Mouse (Mus musculus): Measurements from ENCODE around the gene Hoxd12.

Gene Hoxd12

DNA sequence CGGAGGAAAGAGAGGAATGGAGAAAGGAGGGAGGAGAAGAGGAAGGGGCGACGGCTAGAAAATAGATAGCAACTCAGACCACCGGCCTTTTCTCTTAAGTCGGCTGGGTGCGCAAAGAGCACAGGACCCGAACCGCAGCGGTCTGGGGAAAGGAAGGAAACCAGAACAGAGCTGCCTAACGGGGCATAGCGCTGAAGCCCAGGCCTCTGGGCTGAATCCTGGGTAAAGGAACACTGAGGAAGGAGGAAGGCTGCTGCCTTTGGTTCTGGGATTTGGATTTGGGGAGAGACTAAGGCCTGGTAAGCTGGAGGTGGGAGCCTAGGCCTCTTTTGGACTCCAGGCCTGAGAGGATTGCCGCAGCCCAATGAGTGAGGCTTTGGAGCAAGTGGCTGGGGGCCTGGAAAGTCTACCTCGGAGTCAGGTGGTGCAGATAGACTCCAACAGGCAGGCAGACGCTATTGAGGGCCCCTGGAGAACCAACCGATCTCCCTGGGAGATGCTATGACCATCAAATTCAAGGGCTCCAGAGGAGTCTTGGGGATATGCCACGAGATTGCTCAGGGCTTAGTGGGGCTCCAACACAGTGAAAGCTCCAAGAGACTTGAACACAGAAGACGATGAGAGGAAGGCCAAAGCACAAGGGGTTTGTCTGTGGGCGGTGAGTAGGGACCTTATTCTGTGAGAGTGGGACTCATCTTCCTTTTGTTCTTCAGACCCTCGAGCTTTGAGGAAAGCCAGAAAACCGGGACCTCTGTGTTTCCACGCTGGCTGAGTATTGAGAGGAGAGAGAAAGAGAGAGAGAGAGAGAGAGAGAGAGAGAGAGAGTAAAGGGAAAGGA, 6.0 kb downstream of the Hoxd12 start:
- DNase-seq (ENCODE audit: low read depth, low spot score): no peak

- no peak for DNase-seq (ENCODE audit: low read depth, low spot score)
Observed at GRCm38 (mm10) chr2:74681594-74682531, 7.0 kb downstream of the Hoxd12 start.

DNA sequence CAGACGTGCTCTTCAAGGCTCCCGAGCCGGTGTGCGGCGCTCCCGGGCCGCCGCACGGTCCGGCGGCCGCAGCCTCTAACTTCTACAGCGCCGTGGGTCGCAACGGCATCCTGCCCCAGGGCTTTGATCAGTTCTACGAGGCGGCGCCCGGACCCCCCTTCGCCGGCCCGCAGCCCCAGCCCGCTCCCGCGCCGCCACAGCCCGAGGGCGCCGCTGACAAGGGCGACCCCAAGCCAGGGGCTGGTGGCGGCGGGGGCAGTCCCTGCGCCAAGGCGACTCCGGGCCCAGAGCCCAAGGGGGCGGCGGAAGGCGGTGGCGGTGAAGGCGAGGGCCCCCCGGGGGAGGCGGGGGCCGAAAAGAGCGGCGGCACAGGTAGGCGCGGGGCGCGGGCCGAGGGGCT, 8.0 kb downstream of the Hoxd12 start:
- no peak for DNase-seq (ENCODE audit: low read depth, low spot score)

DNA sequence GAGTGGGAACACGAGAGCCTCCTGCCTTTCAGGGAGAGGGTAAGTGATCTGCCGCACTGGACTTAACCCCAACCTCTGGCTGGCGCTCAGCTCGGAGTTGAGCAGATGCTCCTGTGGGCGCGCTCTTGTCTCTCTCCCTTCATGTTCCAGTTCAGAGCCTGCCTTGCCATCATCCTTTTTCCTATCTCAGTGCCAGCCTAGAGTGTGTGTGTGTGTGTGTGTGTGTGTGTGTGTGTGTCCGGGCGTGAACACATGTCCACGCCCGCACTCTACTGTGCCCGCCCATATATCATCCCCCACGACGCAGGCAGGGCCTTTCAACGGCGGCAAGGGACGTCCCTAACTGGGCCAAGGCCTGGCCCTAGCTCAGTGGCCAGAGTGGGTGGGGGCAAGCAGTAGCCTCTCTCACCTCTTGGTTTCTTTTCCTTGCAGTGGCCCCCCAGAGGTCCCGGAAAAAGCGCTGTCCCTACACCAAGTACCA, 8.7 kb downstream of the Hoxd12 start:
- no peak for DNase-seq (ENCODE audit: low read depth, low spot score)

DNA sequence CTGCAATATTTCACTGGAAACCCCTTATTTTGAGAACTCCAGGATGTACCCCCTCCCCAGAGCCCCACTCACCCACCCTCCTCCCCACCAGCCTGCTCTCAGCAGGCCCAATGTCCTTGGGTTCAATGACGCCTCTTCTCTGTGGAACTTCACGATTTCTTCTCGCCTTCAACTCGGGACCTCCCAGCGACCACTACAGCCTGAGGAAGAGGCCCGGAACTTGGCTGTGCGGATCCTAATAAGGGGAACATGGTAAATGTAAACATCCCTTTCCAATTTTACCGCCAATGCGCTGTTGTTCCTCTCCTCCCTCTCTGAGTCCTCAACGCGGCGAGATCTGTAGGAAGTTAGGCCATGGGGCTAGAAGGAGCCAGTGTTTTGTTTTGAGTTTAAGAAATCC, 9.3 kb downstream of the Hoxd12 start:
- no peak for DNase-seq (ENCODE audit: low read depth, low spot score)

DNA sequence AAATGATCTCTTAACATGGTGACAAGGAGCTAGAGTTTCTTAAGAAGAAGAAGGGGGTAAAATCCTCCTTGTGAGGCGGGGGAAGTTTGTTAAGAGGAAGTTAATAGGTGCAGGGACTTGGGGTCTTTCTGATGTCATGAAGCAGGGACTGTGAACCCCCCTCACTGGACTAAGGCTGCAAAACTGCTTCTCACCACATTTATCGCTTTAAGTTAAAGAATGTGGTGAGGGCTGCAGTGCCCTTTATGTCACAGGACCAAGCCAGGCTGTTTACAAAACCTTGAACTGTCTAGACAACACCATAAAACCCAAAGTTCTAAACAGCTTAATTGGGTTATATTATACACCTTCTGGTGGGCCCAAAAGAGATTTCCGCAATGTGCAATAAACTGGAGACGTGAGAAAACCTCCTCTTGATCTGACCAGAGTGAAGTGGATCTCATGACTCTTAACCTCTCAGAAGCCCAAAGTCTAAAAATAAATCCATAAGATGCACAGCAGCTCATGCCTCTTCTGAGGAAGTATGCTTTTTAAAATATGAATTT, 10.3 kb downstream of the Hoxd12 start:
- no peak for DNase-seq (ENCODE audit: low read depth, low spot score)

DNA sequence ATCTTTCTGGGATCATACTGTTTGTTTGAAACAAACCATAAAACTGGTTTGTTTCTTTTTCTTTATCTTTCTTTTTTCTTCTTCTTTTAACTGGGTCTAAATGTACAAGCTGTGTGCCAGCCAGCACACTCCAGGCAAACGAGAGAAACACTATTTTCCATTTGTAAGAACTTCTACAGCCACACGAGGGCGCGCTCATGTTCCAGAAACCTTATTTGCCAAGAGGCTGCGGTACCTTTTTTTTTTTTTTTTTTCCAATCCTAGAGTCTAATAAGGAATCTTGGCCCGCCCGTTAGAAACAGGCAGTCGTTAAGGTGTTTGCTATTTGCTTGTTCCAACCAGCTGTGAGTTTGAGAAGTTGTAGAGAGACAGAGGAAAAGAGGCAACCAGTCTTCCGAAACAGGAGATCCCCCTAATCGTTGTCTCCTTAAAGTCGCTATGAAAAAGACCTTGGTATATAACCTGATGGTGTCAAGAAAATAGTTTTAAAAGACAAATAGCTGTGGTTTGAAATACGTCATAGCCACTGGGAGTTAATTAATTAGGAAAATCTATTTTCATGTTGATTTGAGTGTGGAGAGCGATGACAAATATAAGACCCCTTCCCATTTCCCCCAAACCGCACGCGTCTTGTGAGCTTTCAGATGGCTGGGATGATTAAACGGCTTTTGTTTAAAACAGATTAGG, 11.6 kb downstream of the Hoxd12 start:
- DNase-seq (ENCODE audit: low read depth, low spot score): peak; percentile 70

GRCm38 (mm10) chr2:74686988-74687697, 12.3 kb downstream of the Hoxd12 start:
- no peak for DNase-seq (ENCODE audit: low read depth, low spot score)

GRCm38 (mm10) chr2:74687698-74688555, 13.1 kb downstream of the Hoxd12 start:
- DNase-seq (ENCODE audit: low read depth, low spot score): no peak

GRCm38 (mm10) chr2:74688795-74689573, 14.2 kb downstream of the Hoxd12 start:
- DNase-seq (ENCODE audit: low read depth, low spot score): no peak

- no peak for DNase-seq (ENCODE audit: low read depth, low spot score)
Observed at GRCm38 (mm10) chr2:74689574-74690337, 14.9 kb downstream of the Hoxd12 start.

- DNase-seq (ENCODE audit: low read depth, low spot score): no peak
Observed at GRCm38 (mm10) chr2:74690338-74690716, 15.5 kb downstream of the Hoxd12 start.

DNA sequence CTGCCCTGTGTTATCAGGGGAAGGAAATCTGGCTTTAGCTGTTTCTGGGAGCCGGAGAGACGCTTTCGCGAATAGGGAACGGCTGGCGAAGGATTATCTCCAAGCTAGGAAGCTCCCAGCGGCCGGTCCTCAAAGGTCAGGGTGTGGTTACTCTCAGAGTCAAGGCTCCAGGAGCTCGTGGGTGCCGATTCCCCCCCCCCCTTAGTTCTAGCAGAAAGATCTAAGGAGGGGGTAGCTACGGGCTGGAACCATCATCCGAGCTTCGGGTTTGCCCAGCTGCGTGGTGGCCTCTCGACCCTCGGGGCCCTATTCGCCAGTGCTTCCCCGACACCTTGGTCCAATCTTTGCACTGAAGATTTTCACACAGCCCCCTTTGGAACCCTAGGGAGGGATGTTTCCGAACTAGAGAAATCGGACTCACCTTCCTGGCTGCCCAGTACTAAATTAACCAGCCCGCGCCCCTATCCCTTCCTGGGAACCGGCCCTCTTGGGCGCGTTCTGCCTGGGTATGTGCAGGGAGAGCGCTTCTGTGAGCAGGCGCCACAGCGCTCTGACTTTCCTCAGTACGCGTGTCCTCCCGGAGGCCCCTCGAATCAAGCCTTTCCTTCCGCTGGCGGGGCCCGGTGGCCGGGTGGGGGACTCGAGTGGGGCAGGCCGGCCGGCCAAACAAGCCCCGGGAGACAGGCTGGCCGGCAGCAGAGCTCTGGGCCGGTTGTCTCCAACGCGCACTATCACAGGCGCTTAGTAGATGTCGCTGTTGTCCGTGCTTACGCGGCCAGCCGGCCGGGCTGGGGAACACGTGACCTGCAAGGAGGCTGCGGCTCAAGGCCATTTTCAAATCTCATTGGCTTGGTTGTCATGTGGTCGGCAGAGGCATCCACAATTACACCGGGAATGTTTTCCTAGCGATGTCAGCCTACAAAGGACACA, 16.5 kb downstream of the Hoxd12 start, which contains the start of gene Hoxd10:
Gene Hoxd10, plus strand, starts transcription at position 903 of the 930 bp plus-strand sequence.
- no peak for DNase-seq (ENCODE audit: low read depth, low spot score)

DNA sequence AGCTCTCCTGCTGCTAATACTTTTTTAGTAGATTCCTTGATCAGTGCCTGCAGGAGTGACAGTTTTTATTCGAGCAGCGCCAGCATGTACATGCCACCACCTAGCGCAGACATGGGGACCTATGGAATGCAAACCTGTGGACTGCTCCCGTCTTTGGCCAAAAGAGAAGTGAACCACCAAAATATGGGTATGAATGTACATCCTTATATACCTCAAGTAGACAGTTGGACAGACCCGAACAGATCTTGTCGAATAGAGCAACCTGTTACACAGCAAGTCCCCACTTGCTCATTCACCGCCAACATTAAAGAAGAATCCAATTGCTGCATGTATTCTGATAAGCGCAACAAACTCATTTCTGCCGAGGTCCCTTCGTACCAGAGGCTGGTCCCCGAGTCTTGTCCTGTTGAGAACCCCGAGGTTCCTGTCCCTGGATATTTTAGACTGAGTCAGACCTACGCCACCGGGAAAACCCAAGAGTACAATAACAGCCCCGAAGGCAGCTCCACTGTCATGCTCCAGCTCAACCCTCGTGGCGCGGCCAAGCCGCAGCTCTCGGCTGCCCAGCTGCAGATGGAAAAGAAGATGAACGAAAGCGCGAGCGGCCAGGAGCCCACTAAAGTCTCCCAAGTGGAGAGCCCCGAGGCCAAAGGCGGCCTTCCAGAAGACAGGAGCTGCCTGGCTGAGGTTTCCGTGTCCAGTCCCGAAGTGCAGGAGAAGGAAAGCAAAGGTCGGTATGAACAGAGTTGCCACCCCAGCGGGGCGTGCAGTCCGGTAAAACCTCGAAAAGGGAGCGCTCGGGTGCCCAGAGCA, 17.4 kb downstream of the Hoxd12 start:
- no peak for DNase-seq (ENCODE audit: low read depth, low spot score)

- no peak for DNase-seq (ENCODE audit: low read depth, low spot score)
Observed at GRCm38 (mm10) chr2:74692808-74693431, 18.1 kb downstream of the Hoxd12 start.

DNA sequence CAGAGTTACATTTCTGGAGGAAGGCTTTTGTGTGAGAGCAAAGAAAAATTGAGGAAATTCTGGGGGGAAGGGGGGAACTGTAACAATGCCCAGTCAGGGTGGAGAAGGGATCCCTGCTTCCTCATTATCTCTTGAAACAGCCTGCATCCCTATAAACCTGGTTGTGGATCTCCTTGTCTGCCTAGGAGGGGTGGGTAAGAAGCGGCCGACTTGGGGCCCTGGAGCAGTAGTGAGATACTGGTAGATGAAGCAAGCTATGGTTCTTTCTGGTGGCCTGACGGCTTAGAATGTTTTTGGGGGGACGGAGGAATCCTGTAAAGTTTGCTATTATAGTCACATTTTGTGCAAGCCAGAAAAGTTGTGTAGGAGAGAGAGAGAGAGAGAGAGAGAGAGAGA, 18.6 kb downstream of the Hoxd12 start:
- DNase-seq (ENCODE audit: low read depth, low spot score): no peak

All from brain, adult 2 months (tissue).